Mouse (Mus musculus) thymus, postnatal 14 days (tissue): ENCODE results near the gene Nhej1.

Experiments
- DNase-seq: peaks from one replicate; pipeline ENCODE4 v3.0.0; 2021

Gene Nhej1

GRCm38 (mm10) chr1:74926721-74927120 lies 198.3 kb downstream of the Nhej1 start:
- no peak for DNase-seq

GRCm38 (mm10) chr1:74924464-74924863 lies 200.5 kb downstream of the Nhej1 start:
- no peak for DNase-seq
